ENCODE assay signal across 20 mouse cellular contexts in genomic region chr11:55327111-55327510, GRCm38 (mm10). TPM values are rescaled to one million over a fixed set of nuclear protein-coding genes. Genes with fewer than 3 reads are reported as not detected.
"Had no signal": no experiment of that assay in that cellular context is flagged by ENCODE, and none has a peak within 500 bp of the region (broad histone marks: within the 10 kb centered on the region; RNA-seq: fewer than 3 reads in every experiment).

No protein-coding gene starts in this region.

- H3K9me3 ChIP-seq: liver, embryonic 12.5 days; midbrain, embryonic 10.5 days; midbrain, embryonic 12.5 days; neural tube, embryonic 13.5 days had no signal

- H3K27me3 ChIP-seq: liver, embryonic 12.5 days; midbrain, embryonic 12.5 days; neural tube, embryonic 13.5 days had no signal

- H3K36me3 ChIP-seq: liver, embryonic 12.5 days; midbrain, embryonic 10.5 days; midbrain, embryonic 12.5 days; neural tube, embryonic 13.5 days had no signal

- H3K4me2 ChIP-seq: liver, embryonic 12.5 days; lung, embryonic 14.5 days; midbrain, embryonic 12.5 days; neural tube, embryonic 13.5 days had no signal

- ATAC-seq: liver, embryonic 12.5 days; midbrain, embryonic 16.5 days had no signal

- H3K9ac ChIP-seq: liver, embryonic 12.5 days; liver, embryonic 14.5 days; lung, embryonic 14.5 days; midbrain, embryonic 12.5 days; neural tube, embryonic 13.5 days had no signal

- H3K4me1 ChIP-seq: liver, embryonic 12.5 days; midbrain, embryonic 10.5 days; neural tube, embryonic 13.5 days had no signal

- H3K27ac ChIP-seq: liver, embryonic 12.5 days; liver, embryonic 14.5 days; midbrain, embryonic 10.5 days; midbrain, embryonic 12.5 days; neural tube, embryonic 13.5 days had no signal

- H3K4me3 ChIP-seq: liver, embryonic 12.5 days; midbrain, embryonic 10.5 days; midbrain, embryonic 12.5 days; myocyte; neural tube, embryonic 13.5 days had no signal

- DNase-seq: lung, adult 18-20 months; lung, embryonic 14.5 days; lung, postnatal 10 days; lung, postnatal 4 days; midbrain, embryonic 14.5 days; right cerebral cortex, postnatal 14 days; thymus, adult 18-20 months; thymus, postnatal 14 days; thymus, postnatal 36 days had no signal

RNA-seq across cellular contexts. Expression of gene Fat2, which starts 9.3 kb away (rescaled TPM):
- total RNA-seq: megakaryocyte, adult 5-6 weeks; megakaryocyte-erythroid progenitor cell, adult 5-6 weeks; neutrophil, adult 5-6 weeks had no signal
- polyA plus RNA-seq: liver, embryonic 12.5 days; liver, embryonic 16.5 days had no signal
